Mouse (Mus musculus) liver, embryonic 15.5 days (tissue): ENCODE results near the gene Zfp947. TPM values are rescaled to one million over a fixed set of nuclear protein-coding genes. Genes with fewer than 3 reads are reported as not detected.
A peak's percentile ranks its signal among the peaks of the same experiment; 100 is the strongest.
"Not testable (repeated sequence)": the region's sequence is repeated elsewhere in the genome, so short reads cannot be mapped to it uniquely, and the experiment has no call there.

ENCODE experiments used
- ATAC-seq: fragments of 200-750 bp; cut with Nextera tagmentation; 2 replicates; pipeline ENCODE4 v1.8.0; 2017; ENCODE audit warnings: moderate number of reproducible peaks, mild to moderate bottlenecking, moderate library complexity; ENCODE audit not compliant: insufficient read depth
- H3K27ac ChIP-seq: fragments of 300-500 bp; sonication (generic); replicated peaks from 2 replicates; pipeline ENCODE4 v1.5.1; 2015; ENCODE audit warnings: mild to moderate bottlenecking, inconsistent platforms
- H3K27me3 ChIP-seq: fragments of 300-500 bp; sonication (generic); 2 replicates; pipeline ENCODE4 v1.6.1; 2015; ENCODE audit warnings: mild to moderate bottlenecking, inconsistent platforms
- H3K36me3 ChIP-seq: fragments of 300-500 bp; sonication (generic); replicated peaks from 2 replicates; pipeline ENCODE4 v1.6.1; 2015; ENCODE audit warnings: moderate library complexity, mild to moderate bottlenecking, inconsistent platforms
- H3K4me1 ChIP-seq: fragments of 300-500 bp; sonication (generic); replicated peaks from 2 replicates; pipeline ENCODE4 v1.6.1; 2015; ENCODE audit warnings: inconsistent platforms
- H3K4me2 ChIP-seq: fragments of 300-500 bp; sonication (generic); 2 replicates; pipeline ENCODE4 v1.6.1; 2015; ENCODE audit warnings: moderate library complexity, mild to moderate bottlenecking, inconsistent platforms
- H3K4me3 ChIP-seq: fragments of 300-500 bp; sonication (generic); replicated peaks from 2 replicates; pipeline ENCODE4 v1.5.1; 2015; ENCODE audit warnings: mild to moderate bottlenecking, inconsistent platforms
- H3K9ac ChIP-seq: fragments of 300-500 bp; sonication (generic); 2 replicates; pipeline ENCODE4 v1.6.1; 2015; ENCODE audit warnings: moderate library complexity, mild to moderate bottlenecking, inconsistent platforms
- H3K9me3 ChIP-seq: fragments of 300-500 bp; sonication (generic); replicated peaks from 2 replicates; pipeline ENCODE4 v1.6.1; 2016; ENCODE audit warnings: inconsistent platforms
- WGBS: fragments of 180-500 bp; shearing (Covaris S2); methylation state at CpG from one replicate; pipeline ENCODE4 v1.1.7; 2015; ENCODE audit warnings: mixed read lengths; ENCODE audit not compliant: insufficient replicate concordance; 5-methylcytosine and 5-hydroxymethylcytosine counted together
- polyA plus RNA-seq: library from polyadenylated mRNA; unstranded; fragments of >200 nt; fragmentation: Nextera tagmentation; extraction: Ambion mirVana; gene quantifications from 2 replicates; pipeline ENCODE4 v1.2.1, GENCODE M21; 2015

Gene Zfp947
- 0.24 and 0.36 TPM in 2 replicates for polyA plus RNA-seq

DNA sequence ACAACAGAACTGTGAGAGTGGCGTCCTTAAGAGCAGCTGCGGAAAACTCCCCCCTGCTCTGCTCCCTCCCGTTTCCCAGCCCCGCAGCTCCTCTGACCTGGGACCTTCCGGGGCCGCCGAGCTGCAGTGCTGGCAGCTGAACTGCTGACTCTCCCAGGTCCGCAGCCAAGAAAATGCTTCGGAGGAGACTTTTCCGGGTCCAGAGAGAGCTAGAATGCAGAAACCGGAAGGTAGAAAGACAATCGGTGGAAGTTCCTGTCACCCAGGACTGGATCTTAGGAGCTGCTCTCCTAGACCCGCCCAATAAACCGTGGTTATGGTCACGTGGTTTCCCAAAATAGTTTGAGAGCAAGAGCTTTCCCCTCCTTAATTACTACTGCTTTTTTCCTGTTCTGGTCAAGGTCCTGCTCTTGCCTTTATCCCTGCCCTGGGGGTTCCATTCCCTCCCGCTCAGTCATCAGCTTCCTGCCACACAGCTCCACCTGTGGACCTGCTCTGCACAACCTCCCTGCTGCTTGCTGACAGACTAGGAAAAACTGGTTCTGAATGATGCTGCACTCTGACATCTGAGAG, at the start of gene Zfp947:
Gene Zfp947 (minus strand): TSS at position 469 of the 573 bp plus-strand sequence.
- peak within 1 kb of the TSS; percentile 27; the same call in 1 of the 2 replicates for H3K9ac ChIP-seq
- H3K4me2 ChIP-seq, result peak within 1 kb of the TSS; percentile 64
- peak; percentile 82 for ATAC-seq
- H3K36me3 ChIP-seq, H3K27me3 ChIP-seq, H3K27ac ChIP-seq, H3K9me3 ChIP-seq, H3K4me1 ChIP-seq: not testable (repeated sequence)
- under 1% methylated on average over 16 of the region's 16 CpGs for WGBS
- peak within 1 kb of the TSS; percentile 57 for H3K4me3 ChIP-seq

DNA sequence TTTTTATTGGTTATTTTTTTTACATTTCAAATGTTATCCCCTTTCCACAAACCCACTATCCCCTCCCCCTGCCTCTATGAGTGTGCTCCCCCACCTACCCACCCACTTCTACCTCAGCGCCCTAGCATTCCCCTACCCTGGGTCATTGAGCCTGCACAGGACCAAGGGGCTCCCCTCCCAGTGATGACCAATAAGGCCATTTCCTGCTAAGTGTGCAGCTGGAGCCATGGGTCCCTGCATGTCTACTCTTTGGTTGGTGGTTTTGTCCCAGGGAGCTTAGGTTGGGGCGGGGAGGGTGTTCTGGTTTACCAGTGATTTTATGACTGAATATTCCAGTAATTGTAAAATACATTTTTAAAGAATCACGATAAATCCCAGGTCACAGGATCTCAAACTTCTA, 686 bp downstream of the Zfp947 start:
- Histone ChIP-seq H3K4me3 (peak overlapping the region; percentile 57), H3K9ac (peak overlapping the region; percentile 27; the same call in 1 of the 2 replicates), H3K4me2 (peak overlapping the region; percentile 64)
- not testable (repeated sequence) for H3K27ac ChIP-seq, H3K27me3 ChIP-seq, H3K4me1 ChIP-seq, H3K36me3 ChIP-seq, H3K9me3 ChIP-seq
- 5% methylated on average over 3 of the region's 3 CpGs for WGBS
- peak; percentile 45 for ATAC-seq

DNA sequence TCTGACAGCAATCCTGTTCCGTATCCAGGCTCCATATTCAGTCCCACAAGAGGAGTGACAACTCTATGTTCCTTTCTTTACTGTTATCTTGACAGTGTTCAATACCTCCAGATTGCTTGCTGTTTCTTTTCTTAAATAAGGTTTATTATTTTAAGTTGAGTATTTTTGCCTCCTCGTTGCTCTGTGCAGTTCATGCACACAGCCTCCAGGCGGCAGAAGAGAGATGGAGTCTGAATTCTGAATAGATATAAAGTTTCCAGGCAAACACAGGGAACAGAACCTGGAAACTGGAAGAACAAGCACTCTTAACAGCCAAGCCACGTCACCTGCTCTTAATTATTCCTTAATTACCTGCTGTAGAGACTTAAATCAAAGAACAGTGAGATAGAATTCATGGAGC, 12.0 kb downstream of the Zfp947 start:
- H3K27ac ChIP-seq, H3K4me2 ChIP-seq, H3K9me3 ChIP-seq, H3K4me1 ChIP-seq, ATAC-seq, H3K36me3 ChIP-seq, H3K27me3 ChIP-seq, H3K9ac ChIP-seq, H3K4me3 ChIP-seq: not testable (repeated sequence)
- WGBS, result 39% methylated on average over 3 of the region's 4 CpGs

DNA sequence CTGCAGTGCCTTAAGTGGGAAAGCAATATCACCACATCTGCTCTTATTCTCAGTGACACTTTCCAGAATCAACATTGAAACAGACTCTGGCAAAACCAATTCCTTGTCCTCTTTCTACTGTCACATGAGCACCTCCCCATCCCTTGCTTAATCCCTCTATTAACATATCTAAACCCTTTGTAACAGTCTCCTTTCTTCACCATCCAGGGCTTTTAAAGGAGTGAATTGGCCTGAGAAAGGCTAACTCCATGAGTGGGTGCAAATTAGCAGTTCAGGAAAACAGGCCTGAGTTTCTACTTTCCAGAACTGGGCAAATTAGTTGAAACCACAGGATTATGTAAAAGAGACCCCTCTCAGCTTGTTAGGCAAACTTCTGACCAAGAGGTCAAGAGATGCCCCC, 47.2 kb downstream of the Zfp947 start:
- H3K4me2 ChIP-seq, result no peak overlapping the region
- no peaks in the 10 kb centered on the region for H3K9me3 ChIP-seq
- ATAC-seq, result no peak
- H3K4me3 ChIP-seq, result no peak overlapping the region
- H3K9ac ChIP-seq, result no peak overlapping the region
- no peaks in the 10 kb centered on the region for H3K27me3 ChIP-seq
- no peaks in the 10 kb centered on the region for H3K4me1 ChIP-seq
- H3K36me3 ChIP-seq, result no peaks in the 10 kb centered on the region
- H3K27ac ChIP-seq, result no peak overlapping the region

Other genes with a start within 250 kb of the Zfp947 start
- 7.0 and 7.5 TPM in 2 replicates for gene Zfp942, start 203.7 kb downstream of the Zfp947 start, polyA plus RNA-seq
- gene Zfp943, start 203.6 kb downstream of the Zfp947 start, polyA plus RNA-seq, result 4.8 and 5.4 TPM in 2 replicates
- gene Zfp994, start 59.4 kb upstream of the Zfp947 start, polyA plus RNA-seq, result 0.85 and 0.90 TPM in 2 replicates
- 2.6 and 3.2 TPM in 2 replicates for gene CT030661.1, start 148.6 kb upstream of the Zfp947 start, polyA plus RNA-seq
- gene Zfp944, start 195.2 kb upstream of the Zfp947 start, polyA plus RNA-seq, result 5.0 and 5.2 TPM in 2 replicates
- gene Zfp758, start 195.3 kb upstream of the Zfp947 start, polyA plus RNA-seq, result 3.3 and 3.5 TPM in 2 replicates